Mouse (Mus musculus) heart, postnatal 0 days (tissue): Measurements from ENCODE around the gene Ifna2. TPM values are rescaled to one million over a fixed set of nuclear protein-coding genes. Genes with fewer than 3 reads are reported as not detected.
A peak's percentile ranks its signal among the peaks of the same experiment; 100 is the strongest.

Source experiments
- ATAC-seq: fragments of 200-750 bp; cut with Nextera tagmentation; 2 replicates; pipeline ENCODE4 v1.8.0; 2017; ENCODE audit warnings: low read depth, moderate number of reproducible peaks, moderate library complexity; ENCODE audit not compliant: insufficient read depth
- DNase-seq: peaks from one replicate; pipeline ENCODE4 v3.0.0-alpha.2; 2016; ENCODE audit warnings: low spot score
- H3K27ac ChIP-seq: fragments of 300-500 bp; sonication (generic); 2 replicates; pipeline ENCODE4 v1.5.1; 2014; ENCODE audit warnings: low read depth, mild to moderate bottlenecking
- H3K27me3 ChIP-seq: fragments of 300-500 bp; sonication (generic); 2 replicates; pipeline ENCODE4 v1.6.1; 2014; ENCODE audit warnings: low read length, mixed read lengths; ENCODE audit not compliant: control insufficient read depth, insufficient read depth
- H3K36me3 ChIP-seq: fragments of 300-500 bp; sonication (generic); replicated peaks from 2 replicates; pipeline ENCODE4 v1.6.1; 2014; ENCODE audit warnings: low read length, mixed read lengths; ENCODE audit not compliant: control insufficient read depth, insufficient read depth
- H3K4me1 ChIP-seq: fragments of 300-500 bp; sonication (generic); 2 replicates; pipeline ENCODE4 v1.6.1; 2014; ENCODE audit warnings: antibody characterized with exemption; ENCODE audit not compliant: control insufficient read depth, insufficient read depth
- H3K4me2 ChIP-seq: fragments of 300-500 bp; sonication (generic); 2 replicates; pipeline ENCODE4 v1.6.1; 2014; ENCODE audit warnings: low read depth, mild to moderate bottlenecking, low read length, moderate library complexity
- H3K4me3 ChIP-seq: fragments of 300-500 bp; sonication (generic); 2 replicates; pipeline ENCODE4 v1.5.1; 2014; ENCODE audit warnings: low read depth, low read length
- H3K9ac ChIP-seq: fragments of 300-500 bp; sonication (generic); replicated peaks from 2 replicates; pipeline ENCODE4 v1.6.1; 2014; ENCODE audit warnings: low read depth, low read length, mixed read lengths
- H3K9me3 ChIP-seq: fragments of 300-500 bp; sonication (generic); replicated peaks from 2 replicates; pipeline ENCODE4 v1.6.1; 2016; ENCODE audit warnings: low read length; ENCODE audit not compliant: control insufficient read depth
- CTCF ChIP-seq: IDR thresholded peaks from 2 replicates; pipeline ENCODE4 v1.5.1; 2016; ENCODE audit warnings: antibody characterized with exemption, control low read depth, low read depth
- EP300 ChIP-seq: IDR thresholded peaks from 2 replicates; pipeline ENCODE4 v1.6.1; 2016; ENCODE audit warnings: antibody characterized with exemption, low read depth
- WGBS: fragments of 180-500 bp; shearing (Covaris S2); extraction: QIAGEN DNeasy Blood & Tissue Kit; methylation state at CpG from one replicate; pipeline ENCODE4 v1.1.7; 2014; 5-methylcytosine and 5-hydroxymethylcytosine counted together
- polyA plus RNA-seq: library from polyadenylated mRNA; unstranded; fragments of >200 nt; fragmentation: Nextera tagmentation; extraction: Ambion mirVana; gene quantifications from 2 replicates; pipeline ENCODE4 v1.2.1, GENCODE M21; 2015
- total RNA-seq: library from RNA; depleted of rRNA; stranded (reverse); fragments of >200 nt; gene quantifications from 2 replicates; pipeline ENCODE4 v1.2.3, GENCODE M21; 2014; ENCODE audit warnings: low replicate concordance

Ifna2 gene
- total and polyA plus RNA-seq, 2 experiments from 2014 or later, result not detected

- no peak within 1 kb of the TSS for H3K9ac ChIP-seq
- H3K27me3 ChIP-seq, result no peaks in the 10 kb centered on the region
- DNase-seq, result no peak
- 57% methylated on average over 2 of the region's 2 CpGs for WGBS
- no peaks in the 10 kb centered on the region for H3K9me3 ChIP-seq
- no peaks in the 10 kb centered on the region for H3K36me3 ChIP-seq
- no peak for TF ChIP-seq CTCF
- no peak for TF ChIP-seq EP300
- no peak within 1 kb of the TSS for H3K4me2 ChIP-seq
- no peak for ATAC-seq
- H3K27ac ChIP-seq, result no peak within 1 kb of the TSS
- no peaks in the 10 kb centered on the region for H3K4me1 ChIP-seq
- no peak within 1 kb of the TSS for H3K4me3 ChIP-seq
Measured at GRCm38 (mm10) chr4:88691259-88691658, 7.5 kb upstream of the Ifna2 start, which contains the start of gene Ifnab. TSS of gene Ifnab (minus strand) at chr4:88691359.

DNA sequence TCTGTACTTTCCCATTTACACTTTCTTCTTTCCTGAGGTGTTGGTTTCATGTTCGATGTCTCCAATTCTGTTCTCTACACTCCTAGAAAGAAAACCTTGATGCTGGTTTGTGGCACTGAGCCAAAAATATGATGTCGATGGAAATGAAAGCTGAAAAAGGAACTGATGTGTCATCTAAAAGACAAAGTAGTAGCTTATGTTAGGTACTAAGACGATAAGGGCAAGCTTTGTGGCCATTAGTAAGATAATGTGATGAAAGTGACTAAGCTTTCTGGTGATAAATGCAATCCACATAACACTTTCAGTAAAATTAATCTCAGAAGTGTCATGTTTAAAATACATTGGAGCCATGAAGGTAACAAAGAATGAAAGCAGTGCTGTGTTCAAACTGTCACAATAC, 2.4 kb downstream of the Ifna2 start:
- no peaks in the 10 kb centered on the region for H3K9me3 ChIP-seq
- no peak overlapping the region for H3K4me3 ChIP-seq
- H3K36me3 ChIP-seq, result no peaks in the 10 kb centered on the region
- H3K4me2 ChIP-seq, result no peak overlapping the region
- no peaks in the 10 kb centered on the region for H3K27me3 ChIP-seq
- WGBS, result 27% methylated on average over 3 of the region's 3 CpGs
- no peak for TF ChIP-seq EP300
- TF ChIP-seq CTCF, result no peak
- no peaks in the 10 kb centered on the region for H3K4me1 ChIP-seq
- no peak overlapping the region for H3K9ac ChIP-seq
- ATAC-seq, result no peak
- no peak for DNase-seq
- H3K27ac ChIP-seq, result no peak overlapping the region

- H3K4me1 ChIP-seq, result no peaks in the 10 kb centered on the region
- TF ChIP-seq EP300 (no peak), CTCF (peak; percentile 40)
- H3K4me3 ChIP-seq, result no peak overlapping the region
- H3K36me3 ChIP-seq, result no peaks in the 10 kb centered on the region
- no peak overlapping the region for H3K9ac ChIP-seq
- no peaks in the 10 kb centered on the region for H3K27me3 ChIP-seq
- DNase-seq, result peak; percentile 15
- no peak overlapping the region for H3K27ac ChIP-seq
- H3K4me2 ChIP-seq, result no peak overlapping the region
- no peak for ATAC-seq
- H3K9me3 ChIP-seq, result no peaks in the 10 kb centered on the region
- 32% methylated on average over 8 of the region's 8 CpGs for WGBS
Measured at GRCm38 (mm10) chr4:88680362-88680761, 3.4 kb downstream of the Ifna2 start.

DNA sequence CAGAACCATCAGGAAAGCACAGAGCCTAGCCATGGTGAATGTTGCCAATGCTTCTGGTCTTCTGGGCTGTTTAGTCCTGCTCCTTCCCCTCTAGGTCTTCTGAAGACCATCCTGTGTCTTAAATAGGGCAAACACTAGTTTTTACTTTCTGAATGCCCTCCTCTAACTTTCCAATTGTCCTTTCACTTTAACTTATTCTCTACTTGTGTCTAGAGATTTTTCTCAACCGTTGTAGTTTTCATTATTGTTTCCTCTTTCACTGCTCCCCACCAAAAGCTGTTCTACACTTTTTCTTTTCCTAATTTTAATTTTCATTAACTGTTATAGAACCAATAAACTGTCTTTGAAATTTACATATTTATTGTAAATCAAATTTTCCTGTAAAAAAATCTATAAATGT, 6.9 kb downstream of the Ifna2 start, which contains the start of gene Ifna16:
TSS of gene Ifna16 (minus strand) at position 101 of the 400 bp plus-strand sequence.
- Histone ChIP-seq H3K27ac (no peak within 1 kb of the TSS), H3K4me2 (no peak within 1 kb of the TSS), H3K9me3 (no peaks in the 10 kb centered on the region), H3K9ac (no peak within 1 kb of the TSS), H3K27me3 (no peaks in the 10 kb centered on the region), H3K4me3 (no peak within 1 kb of the TSS), H3K4me1 (no peaks in the 10 kb centered on the region), H3K36me3 (no peaks in the 10 kb centered on the region)
- DNase-seq, result no peak
- TF ChIP-seq EP300, result no peak
- TF ChIP-seq CTCF, result no peak
- 78% methylated on average over 1 of the region's 1 CpGs for WGBS
- no peak for ATAC-seq

GRCm38 (mm10) chr4:88655461-88655860, 28.3 kb downstream of the Ifna2 start:
- Histone ChIP-seq H3K27ac (no peak overlapping the region), H3K27me3 (no peaks in the 10 kb centered on the region), H3K4me1 (no peaks in the 10 kb centered on the region), H3K9me3 (no peaks in the 10 kb centered on the region), H3K4me2 (no peak overlapping the region), H3K4me3 (no peak overlapping the region), H3K9ac (no peak overlapping the region), H3K36me3 (no peaks in the 10 kb centered on the region)
- TF ChIP-seq EP300 (no peak), CTCF (no peak)
- DNase-seq (no peak), ATAC-seq (no peak)
- 32% methylated on average over 1 of the region's 1 CpGs for WGBS

- DNase-seq (no peak), ATAC-seq (no peak)
- WGBS, result 81% methylated on average over 3 of the region's 3 CpGs
- Histone ChIP-seq H3K27me3 (no peaks in the 10 kb centered on the region), H3K9me3 (no peaks in the 10 kb centered on the region), H3K4me3 (no peak overlapping the region), H3K4me1 (no peaks in the 10 kb centered on the region), H3K27ac (no peak overlapping the region), H3K36me3 (no peaks in the 10 kb centered on the region), H3K9ac (no peak overlapping the region), H3K4me2 (no peak overlapping the region)
- no peak for TF ChIP-seq EP300
- TF ChIP-seq CTCF, result no peak
Measured at GRCm38 (mm10) chr4:88653644-88654043, 30.1 kb downstream of the Ifna2 start.
